Mouse (Mus musculus) frontal cortex, postnatal 25 days (tissue): ENCODE measurements around the gene Sh2b1.

Experiments used
- DNase-seq, 2 experiments: peaks; one replicate each; pipeline ENCODE4 v3.0.0; 2022; ENCODE audit warnings: low spot score in 2 of 2

The Sh2b1 gene

DNA sequence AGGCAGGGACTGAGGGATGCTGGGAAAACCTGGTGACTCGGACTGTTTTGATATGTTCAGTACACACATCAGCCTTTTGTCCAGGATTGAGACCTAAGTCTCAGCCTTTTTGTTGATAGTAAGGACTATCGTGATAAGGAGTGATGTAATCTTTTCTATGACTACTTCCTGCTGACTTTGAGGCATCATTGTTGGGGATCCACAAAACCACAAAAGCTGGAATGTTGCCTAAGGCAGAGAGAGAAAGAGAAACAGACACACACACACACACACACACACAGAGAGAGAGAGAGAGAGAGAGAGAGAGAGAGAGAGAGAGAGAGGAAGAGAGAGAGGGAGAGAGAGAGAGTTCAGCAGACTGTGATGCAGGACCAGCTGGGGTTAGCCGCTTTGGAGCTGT, 56.7 kb downstream of the Sh2b1 start:
- DNase-seq, result no peak

DNA sequence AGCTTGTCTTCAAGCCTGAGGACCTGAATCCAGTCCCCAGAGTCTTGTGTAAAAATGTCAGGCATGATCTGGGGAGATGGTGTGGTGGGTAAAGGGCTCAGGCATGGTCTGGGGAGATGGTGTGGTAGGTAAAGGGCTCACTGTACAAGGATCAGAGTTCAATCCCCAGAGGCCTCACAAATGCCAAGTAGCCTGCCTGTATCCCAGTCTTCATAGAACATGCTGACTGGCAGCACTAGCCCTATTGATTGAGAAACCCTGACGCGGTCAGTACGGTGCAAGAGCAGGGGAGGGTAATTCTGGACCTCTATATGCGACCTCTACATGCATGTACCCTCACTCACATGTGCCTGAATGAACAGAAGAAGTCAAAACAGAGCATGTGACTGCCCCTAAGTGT, 57.6 kb downstream of the Sh2b1 start:
- DNase-seq, result no peak

DNA sequence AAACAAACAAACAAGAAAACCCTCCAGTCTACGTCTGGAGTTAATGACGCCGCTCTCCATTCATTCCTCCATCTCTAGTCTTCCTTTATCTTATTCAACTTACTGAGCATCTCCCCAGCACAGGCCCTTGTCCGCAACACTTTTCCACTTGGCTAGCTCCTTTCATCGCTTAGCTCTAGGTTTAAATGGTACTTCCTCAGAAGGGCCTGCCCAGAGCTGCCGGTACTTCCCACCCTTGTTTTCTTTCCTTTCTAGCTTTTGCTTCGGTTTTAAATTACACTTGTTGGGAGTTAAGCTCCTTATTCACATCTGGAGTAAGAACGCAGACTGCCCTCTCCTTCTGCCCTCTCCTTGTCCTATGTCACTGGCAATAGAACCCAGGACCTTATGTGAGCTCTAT, 58.2 kb downstream of the Sh2b1 start:
- no peak for DNase-seq
